Mouse (Mus musculus): ENCODE measurements around the gene Vti1a.

GRCm38 (mm10) chr19:55411415-55411814, 95.3 kb downstream of the Vti1a start:
- TF ChIP-seq EP300 (IDR thresholded peaks at IDR 0.05; ENCODE audit: low read depth) (no peak), CTCF (IDR thresholded peaks at IDR 0.05; ENCODE audit: low read depth) (no peak)
